Mouse (Mus musculus): ENCODE data around the gene Rnase10. TPM values are rescaled to one million over a fixed set of nuclear protein-coding genes. Genes with fewer than 3 reads are reported as not detected.
"Not testable (repeated sequence)": the region's sequence is repeated elsewhere in the genome, so short reads cannot be mapped to it uniquely, and the experiment has no call there.

The Rnase10 gene
- polyA plus RNA-seq, 1 experiment from 2014 or later, result 0.16 TPM

DNA sequence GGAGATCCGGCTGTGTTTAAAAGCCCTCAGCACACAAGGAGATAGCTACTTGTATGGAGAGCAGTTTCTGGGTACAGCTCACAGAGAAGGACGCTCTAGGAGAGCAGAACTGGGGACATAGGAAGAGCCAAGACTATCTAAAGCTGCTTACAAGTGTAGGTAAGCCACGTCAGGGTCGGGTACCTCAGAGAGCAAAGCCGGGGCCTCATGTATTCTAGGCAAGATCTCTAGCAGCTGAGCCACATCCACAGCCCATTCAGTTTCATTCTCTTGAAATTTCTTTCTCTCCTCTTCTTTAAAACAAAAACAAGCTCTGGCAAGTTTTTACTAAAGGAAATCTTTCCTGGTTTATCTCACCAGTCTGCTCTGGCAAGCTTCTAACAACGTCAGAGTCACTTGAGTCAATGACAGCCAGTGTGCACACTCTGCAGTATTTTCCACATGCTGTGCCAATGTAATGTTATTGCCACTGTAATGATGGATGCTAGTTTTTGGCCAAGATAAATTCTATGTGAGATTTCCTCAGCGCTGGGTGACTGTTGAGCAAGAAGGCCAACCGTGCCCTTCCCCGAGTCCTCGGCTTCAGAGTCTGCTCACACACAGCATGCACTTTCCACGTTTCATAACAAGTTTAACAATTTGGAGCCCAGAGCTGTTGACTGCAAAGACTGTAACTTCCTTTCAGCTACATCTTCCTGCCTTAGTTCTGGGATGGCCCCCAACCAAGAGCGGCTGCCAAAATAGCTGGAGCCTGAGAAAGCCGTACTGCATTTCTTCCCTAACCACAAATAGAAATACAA lies 563 bp downstream of the Rnase10 start:
- peak overlapping the region; percentile 78 for H3K27ac ChIP-seq (ENCODE audit: low read depth, low read length)
- ATAC-seq, result peak; percentile 43; the same call in 1 of the 2 replicates
- no peak overlapping the region for H3K4me2 ChIP-seq (replicated peaks; ENCODE audit: low read depth)
- 53% methylated on average over 13 of the region's 13 CpGs for WGBS
- no peaks in the 10 kb centered on the region for H3K9me3 ChIP-seq (ENCODE audit: control insufficient read depth)
- no peak overlapping the region for H3K9ac ChIP-seq (ENCODE audit: low read depth, low read length)
- no peaks in the 10 kb centered on the region for H3K36me3 ChIP-seq (ENCODE audit: control insufficient read depth, insufficient read depth)
- no peaks in the 10 kb centered on the region for H3K4me1 ChIP-seq (replicated peaks; ENCODE audit: control insufficient read depth, insufficient read depth, low read length)
- no peak for TF ChIP-seq CTCF (IDR thresholded peaks at IDR 0.05; ENCODE audit: low read depth)
- H3K4me3 ChIP-seq (ENCODE audit: low read depth, low read length), result no peak overlapping the region
- no peaks in the 10 kb centered on the region for H3K27me3 ChIP-seq (replicated peaks; ENCODE audit: control insufficient read depth, insufficient read depth, low read length)

DNA sequence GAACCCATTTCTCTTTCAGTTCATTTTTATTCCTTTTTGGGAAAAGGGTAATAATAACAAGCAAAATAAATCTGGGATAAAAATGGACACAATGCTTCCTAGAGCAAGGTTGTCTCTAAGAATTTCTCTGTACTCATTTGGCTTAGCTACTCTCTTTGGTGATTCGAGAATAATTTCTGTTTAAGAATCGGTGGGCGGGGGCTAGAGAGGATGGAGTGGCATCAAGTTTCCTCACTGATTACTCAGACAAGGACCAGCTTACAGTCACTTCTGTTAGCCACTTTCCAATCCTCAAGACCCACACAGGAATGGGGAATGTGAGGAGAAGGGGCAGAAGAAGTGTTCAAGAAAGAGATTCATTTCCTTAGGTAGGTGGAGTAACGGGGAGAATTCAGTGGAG lies 1.2 kb downstream of the Rnase10 start:
- no peak overlapping the region for H3K4me2 ChIP-seq (replicated peaks; ENCODE audit: low read depth)
- no peak for TF ChIP-seq CTCF (IDR thresholded peaks at IDR 0.05; ENCODE audit: low read depth)
- no peak overlapping the region for H3K9ac ChIP-seq (ENCODE audit: low read depth, low read length)
- peak overlapping the region; percentile 43; the same call in 1 of the 2 replicates for H3K27ac ChIP-seq (ENCODE audit: low read depth, low read length)
- H3K4me3 ChIP-seq (ENCODE audit: low read depth, low read length), result no peak overlapping the region
- H3K36me3 ChIP-seq (ENCODE audit: control insufficient read depth, insufficient read depth), result no peaks in the 10 kb centered on the region
- H3K9me3 ChIP-seq (ENCODE audit: control insufficient read depth), result no peaks in the 10 kb centered on the region
- no peak for ATAC-seq
- 67% methylated on average over 4 of the region's 4 CpGs for WGBS
- no peaks in the 10 kb centered on the region for H3K4me1 ChIP-seq (replicated peaks; ENCODE audit: control insufficient read depth, insufficient read depth, low read length)
- no peaks in the 10 kb centered on the region for H3K27me3 ChIP-seq (replicated peaks; ENCODE audit: control insufficient read depth, insufficient read depth, low read length)

- no peaks in the 10 kb centered on the region for H3K27me3 ChIP-seq (replicated peaks; ENCODE audit: control insufficient read depth, insufficient read depth, low read length)
- ATAC-seq, result no peak
- TF ChIP-seq CTCF (IDR thresholded peaks at IDR 0.05; ENCODE audit: low read depth), result no peak
- WGBS, result 89% methylated on average over 6 of the region's 6 CpGs
- no peaks in the 10 kb centered on the region for H3K4me1 ChIP-seq (replicated peaks; ENCODE audit: control insufficient read depth, insufficient read depth, low read length)
- H3K27ac ChIP-seq (ENCODE audit: low read depth, low read length), result no peak overlapping the region
- H3K4me2 ChIP-seq (replicated peaks; ENCODE audit: low read depth), result no peak overlapping the region
- no peaks in the 10 kb centered on the region for H3K36me3 ChIP-seq (ENCODE audit: control insufficient read depth, insufficient read depth)
- no peak overlapping the region for H3K4me3 ChIP-seq (ENCODE audit: low read depth, low read length)
- no peaks in the 10 kb centered on the region for H3K9me3 ChIP-seq (ENCODE audit: control insufficient read depth)
- H3K9ac ChIP-seq (ENCODE audit: low read depth, low read length), result no peak overlapping the region
Observed at GRCm38 (mm10) chr14:51009572-51009971, 2.0 kb downstream of the Rnase10 start.

GRCm38 (mm10) chr14:51014724-51015123 lies 7.2 kb downstream of the Rnase10 start:
- H3K9ac ChIP-seq (ENCODE audit: low read depth, low read length); H3K4me1 ChIP-seq (replicated peaks; ENCODE audit: control insufficient read depth, insufficient read depth, low read length); H3K27ac ChIP-seq (ENCODE audit: low read depth, low read length); H3K4me2 ChIP-seq (replicated peaks; ENCODE audit: low read depth); H3K27me3 ChIP-seq (replicated peaks; ENCODE audit: control insufficient read depth, insufficient read depth, low read length); H3K9me3 ChIP-seq (ENCODE audit: control insufficient read depth); H3K36me3 ChIP-seq (ENCODE audit: control insufficient read depth, insufficient read depth); H3K4me3 ChIP-seq (ENCODE audit: low read depth, low read length); ATAC-seq: not testable (repeated sequence)
- WGBS, result 44% methylated on average over 3 of the region's 3 CpGs

DNA sequence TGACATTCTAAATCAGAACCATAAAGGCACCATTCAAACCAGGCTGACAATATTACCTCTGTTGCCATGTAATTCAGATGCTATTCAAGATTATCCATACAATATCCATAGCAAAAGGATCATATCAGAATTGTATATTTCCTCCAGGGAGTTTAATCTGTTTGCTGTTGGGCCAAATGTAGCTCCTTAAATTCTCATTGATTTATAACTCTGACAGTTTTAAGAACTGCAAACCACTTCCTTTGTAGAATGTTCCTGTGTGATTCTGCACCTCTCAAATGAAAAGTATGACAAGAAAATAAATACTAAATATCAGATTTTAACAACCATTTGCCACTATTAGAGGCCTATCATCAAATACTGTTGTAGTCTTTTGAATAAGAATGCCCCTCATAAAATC lies 8.2 kb downstream of the Rnase10 start:
- Histone ChIP-seq H3K4me1 (replicated peaks; ENCODE audit: control insufficient read depth, insufficient read depth, low read length) (no peaks in the 10 kb centered on the region), H3K9me3 (ENCODE audit: control insufficient read depth) (no peaks in the 10 kb centered on the region), H3K36me3 (ENCODE audit: control insufficient read depth, insufficient read depth) (no peaks in the 10 kb centered on the region), H3K27ac (ENCODE audit: low read depth, low read length) (no peak overlapping the region), H3K4me2 (replicated peaks; ENCODE audit: low read depth) (no peak overlapping the region), H3K9ac (ENCODE audit: low read depth, low read length) (no peak overlapping the region), H3K27me3 (replicated peaks; ENCODE audit: control insufficient read depth, insufficient read depth, low read length) (no peaks in the 10 kb centered on the region), H3K4me3 (ENCODE audit: low read depth, low read length) (no peak overlapping the region)
- no peak for ATAC-seq
- TF ChIP-seq CTCF (IDR thresholded peaks at IDR 0.05; ENCODE audit: low read depth), result no peak

DNA sequence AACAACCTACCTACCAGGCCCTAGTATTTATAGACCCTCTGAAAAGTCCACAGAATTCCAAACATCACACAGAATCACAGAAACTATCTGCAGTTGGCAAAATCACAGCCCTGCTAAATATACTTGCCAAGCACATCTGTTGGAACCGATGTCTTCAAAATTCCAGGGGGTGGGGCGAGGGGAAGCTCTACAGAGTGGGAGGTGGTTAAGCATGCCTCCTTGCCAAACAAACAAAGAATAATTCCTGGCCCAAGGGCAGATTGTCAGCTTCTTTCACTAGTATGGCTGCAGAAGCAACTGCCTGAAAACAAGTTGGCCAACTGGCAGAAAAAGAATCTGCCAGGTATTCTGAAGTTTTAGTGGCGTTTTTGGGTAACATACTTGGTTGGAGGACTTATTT lies 9.7 kb downstream of the Rnase10 start:
- Histone ChIP-seq H3K9me3 (ENCODE audit: control insufficient read depth) (no peaks in the 10 kb centered on the region), H3K4me2 (replicated peaks; ENCODE audit: low read depth) (no peak overlapping the region), H3K27me3 (replicated peaks; ENCODE audit: control insufficient read depth, insufficient read depth, low read length) (no peaks in the 10 kb centered on the region), H3K9ac (ENCODE audit: low read depth, low read length) (no peak overlapping the region), H3K36me3 (ENCODE audit: control insufficient read depth, insufficient read depth) (no peaks in the 10 kb centered on the region), H3K4me1 (replicated peaks; ENCODE audit: control insufficient read depth, insufficient read depth, low read length) (no peaks in the 10 kb centered on the region), H3K4me3 (ENCODE audit: low read depth, low read length) (no peak overlapping the region), H3K27ac (ENCODE audit: low read depth, low read length) (0 out of 2 replicates have a peak overlapping the region, but pooled peaks have one; percentile 8)
- no peak for TF ChIP-seq CTCF (IDR thresholded peaks at IDR 0.05; ENCODE audit: low read depth)
- ATAC-seq, result no peak
- WGBS, result 63% methylated on average over 3 of the region's 3 CpGs
